Mouse (Mus musculus): ENCODE data around the gene Ryr2.

Ryr2 gene

GRCm38 (mm10) chr13:12094569-12094968, 12.2 kb downstream of the Ryr2 start:
- no peak for DNase-seq (ENCODE audit: low spot score)

GRCm38 (mm10) chr13:12093146-12093545, 13.6 kb downstream of the Ryr2 start:
- DNase-seq (ENCODE audit: low spot score): no peak

- no peak for DNase-seq (ENCODE audit: low spot score)
Observed at GRCm38 (mm10) chr13:12092379-12093107, 14.2 kb downstream of the Ryr2 start.

- DNase-seq (ENCODE audit: low spot score): no peak
Observed at GRCm38 (mm10) chr13:12084112-12084475, 22.7 kb downstream of the Ryr2 start.

GRCm38 (mm10) chr13:12083443-12084111, 23.2 kb downstream of the Ryr2 start:
- DNase-seq (ENCODE audit: low spot score): no peak

- DNase-seq (ENCODE audit: low spot score): no peak
Observed at GRCm38 (mm10) chr13:12080590-12080989, 26.2 kb downstream of the Ryr2 start.

- no peak for DNase-seq (ENCODE audit: low spot score)
Observed at GRCm38 (mm10) chr13:12079536-12079935, 27.2 kb downstream of the Ryr2 start.

- DNase-seq (ENCODE audit: low spot score): no peak
Observed at GRCm38 (mm10) chr13:12074897-12075296, 31.8 kb downstream of the Ryr2 start.

GRCm38 (mm10) chr13:12072571-12072970, 34.2 kb downstream of the Ryr2 start:
- DNase-seq (ENCODE audit: low spot score): no peak

GRCm38 (mm10) chr13:12072112-12072511, 34.6 kb downstream of the Ryr2 start:
- no peak for DNase-seq (ENCODE audit: low spot score)

GRCm38 (mm10) chr13:12070157-12071129, 36.3 kb downstream of the Ryr2 start:
- DNase-seq (ENCODE audit: low spot score): no peak

- no peak for DNase-seq (ENCODE audit: low spot score)
Observed at GRCm38 (mm10) chr13:12064576-12064975, 42.2 kb downstream of the Ryr2 start.

GRCm38 (mm10) chr13:12063561-12063960, 43.2 kb downstream of the Ryr2 start:
- DNase-seq (ENCODE audit: low spot score): no peak

- DNase-seq (ENCODE audit: low spot score): peak; percentile 39
Observed at GRCm38 (mm10) chr13:12057357-12057771, 49.4 kb downstream of the Ryr2 start.

GRCm38 (mm10) chr13:12055913-12056312, 50.8 kb downstream of the Ryr2 start:
- DNase-seq (ENCODE audit: low spot score): no peak

GRCm38 (mm10) chr13:12053910-12054309, 52.8 kb downstream of the Ryr2 start:
- no peak for DNase-seq (ENCODE audit: low spot score)

GRCm38 (mm10) chr13:12050809-12051208, 55.9 kb downstream of the Ryr2 start:
- DNase-seq (ENCODE audit: low spot score): no peak

- DNase-seq (ENCODE audit: low spot score): no peak
Observed at GRCm38 (mm10) chr13:12047059-12047458, 59.7 kb downstream of the Ryr2 start.

GRCm38 (mm10) chr13:12044751-12045150, 62.0 kb downstream of the Ryr2 start:
- no peak for DNase-seq (ENCODE audit: low spot score)

GRCm38 (mm10) chr13:12042891-12043491, 63.8 kb downstream of the Ryr2 start:
- no peak for DNase-seq (ENCODE audit: low spot score)

GRCm38 (mm10) chr13:12039967-12040366, 66.8 kb downstream of the Ryr2 start:
- no peak for DNase-seq (ENCODE audit: low spot score)

- no peak for DNase-seq (ENCODE audit: low spot score)
Observed at GRCm38 (mm10) chr13:12038676-12039075, 68.1 kb downstream of the Ryr2 start.
